Mouse (Mus musculus) fibroblast of lung, adult 2 months (primary cell): ENCODE measurements at regions not wholly inside any gene's neighbourhood (a gene's known extent, or its start where the extent isn't known, plus 50 kb on each side); places are given as distances from the start of the nearest gene placed in this dataset.
A peak's percentile ranks its signal among the peaks of the same experiment; 100 is the strongest.
"Not testable (repeated sequence)": the region's sequence is repeated elsewhere in the genome, so short reads cannot be mapped to it uniquely, and the experiment has no call there.

ENCODE experiments used
- DNase-seq: peaks from one replicate; pipeline ENCODE4 v3.0.0-alpha.2; 2011; ENCODE audit warnings: low read depth

DNA sequence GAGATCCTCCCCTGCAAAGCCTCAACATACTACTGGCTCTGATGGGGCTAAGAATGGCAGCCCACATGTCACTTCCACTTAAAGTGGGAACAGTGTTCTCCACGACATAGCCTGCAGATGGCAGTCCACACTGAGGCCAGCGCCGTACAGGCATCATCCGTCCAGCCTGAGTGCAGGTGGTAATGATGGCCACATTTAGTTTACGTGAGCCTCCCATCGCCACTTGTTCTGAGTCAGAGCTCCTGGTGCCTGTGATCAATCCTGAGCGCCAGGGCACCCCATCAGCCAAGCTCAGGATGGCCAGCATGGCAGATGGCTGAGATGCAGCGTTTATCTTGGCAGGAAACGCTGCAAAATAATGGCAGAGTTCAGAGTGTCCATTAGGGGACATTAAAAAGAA is 159.6 kb downstream of the Adgrd1 start:
- no peak for DNase-seq

- DNase-seq, result no peak
Measured at GRCm38 (mm10) chr5:129257206-129257605, 160.7 kb downstream of the Adgrd1 start.

GRCm38 (mm10) chr5:129260689-129261088 is 164.1 kb downstream of the Adgrd1 start:
- DNase-seq, result no peak

DNA sequence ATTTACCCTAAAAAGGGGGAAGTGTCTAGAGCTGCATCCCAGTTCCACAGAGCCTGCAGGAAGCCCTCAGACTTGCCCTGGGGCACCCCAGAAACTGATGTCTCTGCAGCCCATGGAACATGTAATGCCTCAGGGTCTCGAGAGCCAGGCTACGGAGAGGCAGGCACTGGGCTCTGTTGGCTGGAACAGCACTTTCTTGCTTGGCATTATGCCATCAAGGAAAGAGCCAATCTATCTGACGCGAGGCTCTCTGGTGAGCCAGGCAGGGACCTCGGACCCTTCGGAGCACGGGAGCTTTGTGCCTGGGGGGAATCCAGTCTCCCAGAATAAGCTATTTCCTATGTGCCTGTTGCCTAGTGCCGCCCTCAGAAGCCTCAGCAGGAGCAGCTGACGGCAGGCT is 166.6 kb downstream of the Adgrd1 start:
- no peak for DNase-seq

DNA sequence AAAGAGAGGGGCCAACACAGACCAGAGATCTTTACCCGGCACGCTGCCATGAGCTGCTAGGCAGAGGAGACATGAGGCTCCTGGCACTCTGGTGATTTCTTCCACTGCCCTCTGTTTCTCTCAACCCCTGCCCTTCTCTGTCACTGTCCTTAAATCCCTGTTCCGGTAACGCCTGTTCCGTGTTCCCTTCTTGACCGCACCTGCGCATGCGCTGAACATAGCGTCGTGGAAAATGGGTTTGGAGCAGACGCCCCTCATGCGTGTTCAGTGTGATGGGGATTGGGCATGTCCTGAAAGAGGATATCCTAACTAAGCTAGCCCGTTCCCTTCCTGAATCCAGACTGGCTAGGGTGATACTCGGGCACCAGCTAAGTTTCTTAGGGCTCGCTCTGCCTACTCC is 167.8 kb downstream of the Adgrd1 start:
- no peak for DNase-seq

DNA sequence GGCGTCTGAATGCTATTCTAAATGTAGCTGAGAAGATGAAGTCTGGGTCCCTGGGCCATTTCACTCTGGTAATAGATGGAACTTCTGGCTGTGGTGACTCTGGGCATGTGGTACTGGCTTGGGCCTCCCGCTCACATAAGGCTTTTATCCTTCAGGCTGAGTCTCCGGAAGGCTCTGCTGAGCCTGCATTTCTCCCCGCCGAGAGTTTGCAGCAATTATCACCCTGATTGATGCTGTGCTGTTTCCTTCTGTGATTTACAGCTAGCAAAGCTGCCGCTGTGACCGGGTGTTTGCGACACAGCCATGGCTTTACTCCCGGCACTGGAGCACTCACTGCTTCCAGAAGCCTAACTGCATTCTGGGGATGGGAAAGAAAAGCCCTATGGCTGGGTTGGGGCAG is 171.9 kb downstream of the Adgrd1 start:
- no peak for DNase-seq

DNA sequence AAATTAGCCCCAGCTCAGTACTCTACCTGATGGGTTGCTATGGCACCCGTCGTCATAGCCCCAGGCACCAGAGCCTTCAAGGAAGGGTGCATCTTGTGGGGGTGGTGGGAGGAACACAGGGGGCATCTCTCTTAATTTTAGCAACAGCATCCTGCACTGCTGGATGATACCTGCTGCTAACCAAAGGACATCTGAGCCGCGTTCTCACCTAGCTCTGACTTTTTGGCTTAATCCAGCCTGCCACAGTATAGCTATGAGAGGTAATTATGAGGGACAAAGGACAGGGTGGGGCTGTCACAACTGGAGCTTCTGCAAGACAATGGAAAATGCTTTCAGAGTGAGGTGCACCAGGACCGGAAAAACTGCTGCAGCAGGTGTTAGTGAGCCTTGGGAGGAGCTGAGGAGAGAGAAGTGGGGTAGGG is 173.5 kb downstream of the Adgrd1 start:
- DNase-seq, result no peak

GRCm38 (mm10) chr5:129281406-129281805 is 184.9 kb downstream of the Adgrd1 start:
- no peak for DNase-seq

- no peak for DNase-seq
Measured at GRCm38 (mm10) chr5:129282133-129282532, 185.6 kb downstream of the Adgrd1 start.

- no peak for DNase-seq
Measured at GRCm38 (mm10) chr5:129282826-129283225, 186.3 kb downstream of the Adgrd1 start.

DNA sequence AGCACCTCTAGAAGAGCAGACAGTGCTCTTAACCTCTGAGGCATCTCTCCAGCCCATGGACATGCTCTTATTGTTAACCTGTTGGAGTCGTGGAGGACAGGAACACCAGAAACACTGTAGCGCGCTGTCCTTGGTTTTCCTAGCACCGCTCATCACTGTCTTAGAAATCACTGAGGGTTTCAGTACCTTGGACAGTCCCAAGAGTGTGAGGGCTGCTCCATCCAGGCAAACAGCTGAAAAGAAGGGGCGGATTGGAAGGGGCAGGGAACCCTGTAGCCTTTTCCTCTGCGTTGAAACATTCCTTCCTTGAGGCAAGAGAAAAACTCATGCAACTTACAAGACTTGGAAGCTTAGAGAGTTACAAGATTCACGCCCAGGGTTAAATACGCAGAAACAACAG is 190.9 kb downstream of the Adgrd1 start:
- no peak for DNase-seq

DNA sequence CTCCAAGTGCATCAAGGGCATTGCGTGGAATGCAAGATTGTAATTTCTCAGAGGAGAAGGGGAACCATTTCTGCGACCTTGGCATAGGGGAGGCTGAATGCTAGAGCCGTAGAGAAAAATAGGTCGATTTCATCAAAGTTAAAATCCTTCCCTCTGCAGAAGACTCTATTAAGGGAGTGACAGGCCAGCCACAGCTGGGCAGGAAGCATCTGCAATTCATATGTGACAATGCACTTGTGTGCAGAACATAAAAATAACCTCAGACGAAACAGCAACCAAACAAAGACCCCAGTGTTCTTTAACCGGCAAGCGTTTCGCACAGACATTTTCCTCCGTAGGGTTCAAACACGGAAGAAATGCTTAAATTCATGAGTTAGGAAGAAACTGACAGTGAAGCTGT is 196.3 kb downstream of the Adgrd1 start:
- not testable (repeated sequence) for DNase-seq

DNA sequence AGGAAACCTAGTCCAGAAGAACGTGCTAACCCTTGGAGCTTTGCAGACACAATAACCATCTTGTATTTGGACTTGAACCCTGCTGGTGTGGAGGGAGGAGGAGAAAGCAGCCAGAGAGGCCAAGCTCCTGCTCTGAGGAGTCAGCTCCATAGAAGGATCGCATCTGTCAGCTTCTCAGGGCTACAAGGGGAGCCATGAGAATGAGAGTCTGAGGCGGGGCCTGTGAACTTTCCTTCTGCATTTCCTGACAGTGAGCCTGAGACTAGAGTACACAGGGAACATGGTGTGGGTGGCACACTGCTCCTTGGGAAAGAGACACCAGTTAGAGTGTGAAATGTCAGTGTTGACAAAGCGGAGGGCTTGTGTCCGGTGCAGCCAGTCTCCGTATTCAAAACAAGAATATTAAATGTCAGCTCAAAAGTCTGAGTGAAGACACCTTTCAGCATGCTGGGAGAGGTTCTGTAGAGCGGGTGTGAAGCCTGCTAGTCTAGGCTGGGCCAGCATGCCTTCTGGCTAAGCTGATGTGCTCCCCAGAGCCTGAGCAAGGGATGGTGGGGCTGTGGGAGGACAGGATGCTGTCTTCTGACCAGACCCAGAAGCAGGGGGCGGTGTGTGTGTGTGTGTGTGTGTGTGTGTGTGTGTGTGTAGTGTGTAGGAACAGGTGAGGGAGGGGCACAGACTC is 198.5 kb downstream of the Adgrd1 start:
- not testable (repeated sequence) for DNase-seq

- no peak for DNase-seq
Measured at GRCm38 (mm10) chr5:129297657-129298349, 201.3 kb downstream of the Adgrd1 start.

- DNase-seq, result no peak
Measured at GRCm38 (mm10) chr5:129298646-129299455, 202.2 kb upstream of the Sfswap start.

DNA sequence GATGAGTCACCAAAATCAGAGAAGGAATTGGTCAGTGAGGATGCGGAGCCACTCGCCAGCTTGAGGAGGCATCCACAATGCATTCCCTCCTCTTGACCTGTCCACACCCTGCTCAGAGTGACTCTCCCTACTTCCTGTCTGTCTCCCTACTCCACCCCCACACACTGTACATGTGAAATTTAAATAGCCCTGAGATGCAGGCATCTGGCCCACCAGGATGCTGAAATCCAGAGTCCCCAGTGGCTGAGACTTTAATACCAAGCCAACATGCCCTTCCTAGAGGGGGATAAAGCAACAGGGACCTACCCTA is 201.6 kb upstream of the Sfswap start:
- DNase-seq, result peak; percentile 11

- no peak for DNase-seq
Measured at GRCm38 (mm10) chr5:129300423-129300822, 200.6 kb upstream of the Sfswap start.

DNA sequence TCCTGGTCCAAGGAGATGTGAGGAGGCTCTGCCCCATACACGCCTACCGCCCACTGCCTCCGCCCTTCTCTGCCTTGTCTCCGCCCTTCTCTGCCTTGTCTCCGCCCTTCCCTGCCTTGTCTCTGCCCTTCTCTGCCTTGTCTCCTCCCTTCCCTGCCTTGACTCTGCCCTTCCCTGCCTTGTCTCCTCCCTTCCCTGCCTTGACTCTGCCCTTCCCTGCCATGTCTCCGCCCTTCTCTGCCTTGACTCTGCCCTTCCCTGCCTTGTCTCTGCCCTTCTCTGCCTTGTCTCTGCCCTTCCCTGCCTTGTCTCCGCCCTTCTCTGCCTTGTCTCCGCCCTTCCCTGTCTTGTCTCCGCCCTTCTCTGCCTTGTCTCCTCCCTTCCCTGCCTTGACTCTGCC is 185.4 kb upstream of the Sfswap start:
- no peak for DNase-seq

- DNase-seq, result no peak
Measured at GRCm38 (mm10) chr5:129331094-129331523, 169.9 kb upstream of the Sfswap start.

DNA sequence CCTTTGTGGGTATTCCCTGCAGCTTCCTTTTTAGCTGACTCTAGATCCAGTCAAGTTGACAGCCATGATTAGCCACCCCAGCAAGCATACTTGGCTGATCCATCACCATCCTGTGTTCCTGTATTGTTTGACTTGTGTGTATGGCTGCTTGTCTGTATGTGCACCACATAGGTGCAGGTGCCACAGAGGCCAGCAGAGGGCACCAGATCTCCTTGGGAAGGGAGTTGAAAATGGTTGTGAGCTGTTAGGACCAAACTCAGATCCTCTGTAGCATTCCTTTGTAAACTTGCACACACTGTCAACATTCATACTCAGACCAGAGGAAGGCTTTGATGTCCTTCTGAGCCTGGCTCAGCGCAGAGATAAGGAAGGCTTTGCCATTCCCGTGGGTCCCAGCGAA is 169.0 kb upstream of the Sfswap start:
- DNase-seq, result no peak

GRCm38 (mm10) chr5:129338511-129338910 is 162.5 kb upstream of the Sfswap start:
- no peak for DNase-seq

DNA sequence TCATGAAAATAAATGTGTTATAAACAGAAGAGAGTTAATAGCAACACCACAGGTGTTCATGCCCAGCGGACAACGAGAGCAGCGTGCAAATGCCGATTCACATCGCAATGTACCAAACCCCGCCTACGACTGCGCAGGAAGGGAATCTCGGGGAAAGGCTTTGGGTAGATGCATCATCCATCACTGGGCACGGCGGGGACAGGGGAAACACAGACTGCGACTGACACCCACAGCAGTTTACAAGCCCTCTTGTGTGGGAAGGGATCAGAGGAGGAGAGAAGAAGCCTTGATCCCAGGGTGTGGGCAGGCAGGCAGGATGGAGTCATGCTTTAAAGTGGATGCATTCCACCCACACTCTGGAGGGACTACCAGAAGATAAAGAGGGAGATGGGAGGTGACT is 157.0 kb upstream of the Sfswap start:
- no peak for DNase-seq

- DNase-seq, result no peak
Measured at GRCm38 (mm10) chr5:129350024-129350423, 151.0 kb upstream of the Sfswap start.
